Mouse (Mus musculus) limb, embryonic 10.5 days (tissue): ENCODE measurements around the gene Coro1c. TPM values are rescaled to one million over a fixed set of nuclear protein-coding genes. Genes with fewer than 3 reads are reported as not detected.

Experiments
- DNase-seq: peaks from one replicate; pipeline ENCODE4 v3.0.0-alpha.2; 2017; ENCODE audit warnings: low spot score
- H3K27ac ChIP-seq: fragments of 300-500 bp; sonication (generic); 2 replicates; pipeline ENCODE4 v1.5.1; 2016; ENCODE audit warnings: mild to moderate bottlenecking
- H3K27me3 ChIP-seq: fragments of 300-500 bp; sonication (generic); 2 replicates; pipeline ENCODE4 v1.6.1; 2016; ENCODE audit warnings: low read depth, mild to moderate bottlenecking; ENCODE audit not compliant: poor library complexity, severe bottlenecking
- H3K36me3 ChIP-seq: fragments of 300-500 bp; sonication (generic); 2 replicates; pipeline ENCODE4 v1.6.1; 2016; ENCODE audit warnings: mild to moderate bottlenecking, moderate library complexity
- H3K4me1 ChIP-seq: fragments of 300-500 bp; sonication (generic); 2 replicates; pipeline ENCODE4 v1.6.1; 2016
- H3K4me3 ChIP-seq: fragments of 300-500 bp; sonication (generic); 2 replicates; pipeline ENCODE4 v1.5.1; 2016; ENCODE audit warnings: mild to moderate bottlenecking, moderate library complexity
- H3K9me3 ChIP-seq: fragments of 300-500 bp; sonication (generic); replicated peaks from 2 replicates; pipeline ENCODE4 v1.6.1; 2016; ENCODE audit warnings: mild to moderate bottlenecking
- WGBS: fragments of 180-500 bp; shearing (Covaris S2); methylation state at CpG from one replicate; pipeline ENCODE4 v1.1.7; 2016; 5-methylcytosine and 5-hydroxymethylcytosine counted together
- polyA plus RNA-seq: library from polyadenylated mRNA; unstranded; fragments of >200 nt; fragmentation: Nextera tagmentation; extraction: Ambion mirVana; gene quantifications from 2 replicates; pipeline ENCODE4 v1.2.1, GENCODE M21; 2016

Gene Coro1c
- polyA plus RNA-seq, 1 experiment from 2014 or later = 129 TPM

DNA sequence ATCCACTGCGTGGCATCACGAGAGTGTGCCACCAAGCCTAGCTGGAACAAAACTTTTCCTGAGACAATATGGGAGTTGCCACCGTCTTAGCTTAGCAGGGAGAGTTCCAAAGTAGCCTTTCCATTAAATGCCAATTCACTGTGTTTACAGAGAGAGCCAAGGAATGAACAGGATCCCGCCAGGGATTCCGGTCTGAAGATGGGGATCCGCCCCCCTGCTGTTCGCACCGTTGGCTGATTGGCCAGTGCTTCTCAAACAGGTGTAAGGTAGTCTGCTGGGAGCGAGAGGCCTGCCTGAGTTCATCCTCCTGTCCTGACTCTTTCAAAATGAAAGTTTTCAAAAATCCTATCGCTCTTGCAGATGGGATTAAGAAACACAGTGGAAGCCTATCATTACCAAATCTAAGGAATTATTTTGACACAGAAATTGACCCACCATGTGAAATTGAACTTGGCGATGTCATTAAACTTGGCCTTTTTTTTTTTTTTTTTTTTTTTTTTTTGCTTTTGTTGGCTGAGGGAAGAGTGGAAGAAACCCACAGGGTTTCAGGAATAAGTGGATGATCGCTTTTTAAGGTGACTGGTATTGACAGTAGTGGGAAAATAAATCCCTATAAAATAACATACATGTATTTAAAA lies 30.8 kb upstream of the Coro1c start:
- no peak for DNase-seq
- Histone ChIP-seq H3K27me3 (no peaks in the 10 kb centered on the region), H3K27ac (no peak overlapping the region), H3K36me3 (peaks cover 54% of the 10 kb centered on the region), H3K4me3 (no peak overlapping the region), H3K4me1 (0 out of 2 replicates have a peak, but pooled peaks cover 7% of the 10 kb centered on the region), H3K9me3 (no peaks in the 10 kb centered on the region)
- WGBS = 47% methylated on average over 12 of the region's 12 CpGs

DNA sequence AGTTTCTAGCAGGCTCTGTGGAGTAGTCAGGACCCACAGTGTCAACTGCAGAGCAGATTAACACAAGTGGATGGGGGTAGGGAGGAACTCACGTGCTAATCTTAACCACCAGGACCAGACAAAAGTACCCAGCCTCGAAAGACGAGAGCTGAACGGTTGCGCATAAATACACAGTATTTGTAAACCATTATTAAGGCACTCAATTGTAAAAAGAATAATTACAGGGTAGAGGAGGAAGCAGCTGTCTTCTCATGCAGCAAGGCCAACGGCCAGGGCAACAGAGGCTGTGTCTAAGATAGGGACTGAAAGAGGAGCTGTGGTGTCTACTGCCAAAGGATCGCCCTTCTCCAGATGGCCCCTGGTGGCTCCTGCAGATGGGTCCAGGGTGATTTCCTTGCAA lies 29.1 kb upstream of the Coro1c start:
- 82% methylated on average over 7 of the region's 7 CpGs for WGBS

DNA sequence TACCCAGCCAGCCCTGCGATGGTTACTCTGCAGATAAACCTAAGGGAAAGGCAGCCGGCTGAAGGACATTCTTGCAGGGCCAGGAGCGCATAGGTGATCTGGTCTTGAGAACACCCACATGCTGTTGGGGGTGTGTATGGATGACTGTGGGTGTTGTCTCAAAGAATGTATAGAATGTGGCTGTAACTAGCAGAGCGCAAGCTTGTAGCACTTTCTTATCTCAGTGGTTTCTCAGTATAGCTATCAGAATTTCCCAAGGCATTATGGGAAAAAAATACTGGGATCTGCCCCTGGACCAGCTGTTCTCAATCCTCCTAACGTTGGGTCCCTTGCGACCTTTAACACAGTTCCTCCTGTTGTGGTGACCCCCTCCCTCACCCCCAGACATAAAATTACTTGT lies 25.3 kb upstream of the Coro1c start:
- WGBS = 81% methylated on average over 6 of the region's 6 CpGs
- no peaks in the 10 kb centered on the region for H3K9me3 ChIP-seq
- H3K27ac ChIP-seq = no peak overlapping the region
- H3K4me3 ChIP-seq = no peak overlapping the region
- peaks cover 22% of the 10 kb centered on the region for H3K4me1 ChIP-seq
- H3K27me3 ChIP-seq = no peaks in the 10 kb centered on the region
- H3K36me3 ChIP-seq = peaks cover 8% of the 10 kb centered on the region; the same call in 1 of the 2 replicates
- no peak for DNase-seq

More for the DNA sequence above, 29.1 kb upstream of the Coro1c start:
- Histone ChIP-seq H3K27ac (no peak overlapping the region), H3K4me3 (no peak overlapping the region), H3K4me1 (0 out of 2 replicates have a peak, but pooled peaks cover 7% of the 10 kb centered on the region), H3K9me3 (no peaks in the 10 kb centered on the region), H3K36me3 (peaks cover 37% of the 10 kb centered on the region), H3K27me3 (no peaks in the 10 kb centered on the region)
- no peak for DNase-seq

DNA sequence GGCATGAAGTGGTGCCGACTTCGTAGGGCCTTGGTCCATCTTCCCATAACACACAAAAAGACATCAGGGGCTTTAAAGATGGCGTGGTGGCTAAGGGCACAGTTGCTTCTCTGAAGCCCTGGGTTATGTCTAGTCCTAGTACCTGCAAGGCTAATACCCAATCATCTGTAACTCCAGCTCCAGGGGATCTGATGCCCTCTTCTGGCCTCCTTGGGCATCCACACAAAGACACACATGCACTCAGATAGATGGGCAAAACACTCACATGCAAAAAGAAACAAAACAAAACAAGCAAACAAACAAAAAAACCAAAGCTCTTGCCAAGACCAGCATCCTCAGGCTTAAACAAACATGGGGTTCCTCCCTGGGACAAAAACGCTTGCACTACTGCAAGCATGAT lies 24.9 kb upstream of the Coro1c start:
- H3K36me3 ChIP-seq = peaks cover 4% of the 10 kb centered on the region; the same call in 1 of the 2 replicates
- H3K4me1 ChIP-seq = peaks cover 22% of the 10 kb centered on the region
- DNase-seq = no peak
- no peak overlapping the region for H3K27ac ChIP-seq
- no peaks in the 10 kb centered on the region for H3K9me3 ChIP-seq
- no peak overlapping the region for H3K4me3 ChIP-seq
- no peaks in the 10 kb centered on the region for H3K27me3 ChIP-seq
- WGBS = 81% methylated on average over 4 of the region's 4 CpGs

DNA sequence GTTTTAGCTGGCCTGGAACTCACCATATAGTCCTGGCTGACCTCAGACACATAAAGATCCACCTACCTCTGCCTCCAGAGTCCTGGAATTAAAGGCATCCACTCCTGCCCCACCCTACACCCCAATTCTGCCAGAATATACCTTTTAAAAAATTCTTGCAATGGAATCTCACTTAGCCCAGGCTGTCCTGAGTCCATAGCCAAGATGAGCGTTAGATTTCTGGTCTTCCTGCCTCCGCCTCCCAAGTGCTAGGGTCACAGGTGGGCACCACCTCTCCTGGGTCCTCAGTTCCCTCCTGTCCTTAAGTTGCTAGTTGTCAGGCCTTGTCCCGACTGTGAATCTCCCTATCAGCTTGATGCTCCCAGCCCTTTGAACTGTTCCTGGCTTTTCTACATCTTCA lies 23.8 kb upstream of the Coro1c start:
- no peaks in the 10 kb centered on the region for H3K36me3 ChIP-seq
- no peak overlapping the region for H3K27ac ChIP-seq
- DNase-seq = no peak
- no peak overlapping the region for H3K4me3 ChIP-seq
- H3K9me3 ChIP-seq = no peaks in the 10 kb centered on the region
- H3K4me1 ChIP-seq = peaks cover 22% of the 10 kb centered on the region
- 79% methylated on average over 3 of the region's 3 CpGs for WGBS
- H3K27me3 ChIP-seq = no peaks in the 10 kb centered on the region

DNA sequence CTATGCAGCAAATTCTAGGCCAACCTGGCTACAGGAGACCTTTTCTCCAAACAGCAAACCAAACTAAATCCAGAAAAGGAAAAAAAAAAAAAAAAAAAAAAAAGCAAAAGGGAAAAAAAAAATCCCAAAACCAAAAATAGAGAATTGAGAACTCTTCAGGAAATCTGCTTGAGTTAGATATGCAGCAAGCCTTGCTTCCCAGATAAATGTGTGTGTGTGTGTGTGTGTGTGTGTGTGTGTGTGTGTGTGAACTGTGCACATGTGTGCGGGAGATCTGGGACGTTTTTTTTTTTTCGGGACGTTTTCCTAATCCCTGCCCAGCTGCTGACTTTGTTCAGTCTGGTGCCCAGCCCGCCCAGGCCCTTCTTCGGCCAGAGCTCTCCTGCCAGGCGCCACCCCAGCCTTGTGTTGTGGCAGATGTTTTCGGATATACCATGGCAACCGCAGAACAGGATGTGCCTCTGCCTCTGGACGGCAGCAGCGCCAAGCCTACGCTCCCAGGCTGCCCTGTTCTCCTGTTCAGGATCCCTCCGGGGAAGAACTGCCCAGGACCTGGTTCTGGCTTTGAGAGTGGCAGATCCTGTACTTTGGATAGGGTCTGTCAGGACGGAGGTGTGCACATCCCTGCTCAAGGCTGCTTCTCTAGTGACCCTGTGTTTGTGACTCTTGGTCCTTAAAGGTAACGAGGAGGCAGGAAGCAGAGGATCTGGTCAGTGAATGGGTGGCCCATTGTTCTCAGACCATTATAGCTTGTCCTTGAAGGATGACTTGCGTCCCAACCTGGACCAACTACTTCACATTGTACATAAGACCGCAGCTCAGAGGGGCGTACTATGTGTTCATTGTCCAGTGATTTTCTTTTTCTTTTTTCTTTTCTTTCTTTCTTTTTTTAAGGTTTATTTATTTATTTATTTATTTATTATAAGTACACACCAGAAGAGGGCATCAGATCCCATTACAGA lies 22.4 kb upstream of the Coro1c start:
- Histone ChIP-seq H3K9me3 (no peaks in the 10 kb centered on the region), H3K36me3 (no peaks in the 10 kb centered on the region), H3K4me3 (no peak overlapping the region), H3K27me3 (no peaks in the 10 kb centered on the region), H3K27ac (peak overlapping the region; percentile 82), H3K4me1 (peaks cover 26% of the 10 kb centered on the region)
- 53% methylated on average over 18 of the region's 18 CpGs for WGBS
- DNase-seq = peak; percentile 71

DNA sequence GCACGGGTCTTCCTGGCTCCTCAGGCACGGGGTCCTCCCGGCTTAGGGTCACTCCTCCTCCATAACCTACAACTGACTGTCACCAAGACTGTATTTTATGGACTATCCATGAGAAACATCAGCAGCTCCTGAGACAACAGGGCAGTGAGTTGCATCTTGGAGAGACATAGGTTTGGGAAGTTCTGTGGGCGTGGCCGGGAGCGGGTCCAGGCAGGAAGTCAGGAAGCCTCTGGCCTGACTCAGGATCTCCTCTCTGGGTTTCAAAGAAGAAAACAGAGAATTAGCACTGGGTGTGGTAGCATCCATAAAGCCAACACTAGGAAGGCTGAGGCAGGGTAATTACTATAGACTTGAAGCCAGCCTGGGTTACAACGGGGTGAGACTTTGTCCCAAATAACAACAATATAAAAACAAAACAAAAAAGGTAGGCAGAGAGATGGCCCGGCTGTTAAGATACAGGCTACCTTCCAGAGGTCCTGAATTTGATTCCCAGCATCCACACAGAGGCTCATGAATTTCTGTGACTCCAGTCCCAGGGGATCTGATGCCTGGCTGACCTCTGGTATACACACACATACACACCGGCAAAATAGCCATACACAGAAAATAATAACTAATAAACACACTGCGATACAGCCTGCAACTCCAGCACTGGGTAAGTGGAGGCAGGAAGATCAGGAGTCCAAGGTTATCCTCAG lies 21.5 kb upstream of the Coro1c start:
- H3K27me3 ChIP-seq = no peaks in the 10 kb centered on the region
- no peak for DNase-seq
- H3K4me1 ChIP-seq = peaks cover 26% of the 10 kb centered on the region
- H3K9me3 ChIP-seq = no peaks in the 10 kb centered on the region
- H3K27ac ChIP-seq = 0 out of 2 replicates have a peak overlapping the region, but pooled peaks have one; percentile 4
- no peak overlapping the region for H3K4me3 ChIP-seq
- no peaks in the 10 kb centered on the region for H3K36me3 ChIP-seq
- WGBS = 50% methylated on average over 10 of the region's 10 CpGs

DNA sequence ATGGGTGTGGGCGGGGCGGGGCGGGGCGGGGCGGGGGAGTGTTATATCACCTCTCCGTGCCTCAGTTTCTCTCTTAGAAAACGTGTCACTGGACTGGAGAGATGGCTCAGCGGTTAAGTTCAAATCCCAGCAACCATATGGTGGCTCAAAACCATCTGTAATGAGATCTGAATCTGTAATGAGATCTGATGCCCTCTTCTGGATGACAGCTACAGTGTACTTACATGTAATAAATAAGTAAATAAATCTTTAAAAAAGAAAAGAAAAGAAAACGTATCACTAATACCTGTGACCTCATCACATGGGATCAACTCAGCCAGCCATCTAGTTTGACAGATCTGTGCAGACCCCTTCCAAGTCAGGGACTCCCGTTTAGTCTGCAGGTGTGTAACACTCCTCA lies 21.0 kb upstream of the Coro1c start:
- H3K4me1 ChIP-seq = peaks cover 24% of the 10 kb centered on the region
- H3K27me3 ChIP-seq = no peaks in the 10 kb centered on the region
- no peak overlapping the region for H3K4me3 ChIP-seq
- 64% methylated on average over 10 of the region's 10 CpGs for WGBS
- no peak for DNase-seq
- no peak overlapping the region for H3K27ac ChIP-seq
- no peaks in the 10 kb centered on the region for H3K36me3 ChIP-seq
- H3K9me3 ChIP-seq = no peaks in the 10 kb centered on the region

DNA sequence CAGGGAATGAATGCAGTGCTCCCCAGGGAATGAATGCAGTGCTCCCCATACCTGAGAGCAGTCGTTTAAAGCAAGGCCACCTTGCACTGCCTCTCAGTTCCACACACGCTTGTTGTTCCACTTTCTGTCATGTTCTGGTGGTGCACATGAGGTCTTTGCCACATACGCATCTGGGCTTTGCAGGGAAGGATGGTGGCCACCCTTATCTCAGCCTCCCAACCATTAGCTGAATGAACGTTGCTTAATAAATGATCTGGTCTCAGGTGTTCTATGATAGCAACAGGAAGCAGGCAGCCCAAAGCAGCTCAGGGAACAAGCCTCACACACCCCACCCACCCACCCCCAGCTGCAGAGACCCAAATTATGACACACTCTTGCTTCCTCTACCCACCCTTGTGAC lies 16.1 kb upstream of the Coro1c start:
- WGBS = 91% methylated on average over 4 of the region's 4 CpGs
- no peaks in the 10 kb centered on the region for H3K27me3 ChIP-seq
- DNase-seq = no peak
- H3K4me3 ChIP-seq = no peak overlapping the region
- no peaks in the 10 kb centered on the region for H3K9me3 ChIP-seq
- no peaks in the 10 kb centered on the region for H3K36me3 ChIP-seq
- no peak overlapping the region for H3K27ac ChIP-seq
- peaks cover 23% of the 10 kb centered on the region for H3K4me1 ChIP-seq

DNA sequence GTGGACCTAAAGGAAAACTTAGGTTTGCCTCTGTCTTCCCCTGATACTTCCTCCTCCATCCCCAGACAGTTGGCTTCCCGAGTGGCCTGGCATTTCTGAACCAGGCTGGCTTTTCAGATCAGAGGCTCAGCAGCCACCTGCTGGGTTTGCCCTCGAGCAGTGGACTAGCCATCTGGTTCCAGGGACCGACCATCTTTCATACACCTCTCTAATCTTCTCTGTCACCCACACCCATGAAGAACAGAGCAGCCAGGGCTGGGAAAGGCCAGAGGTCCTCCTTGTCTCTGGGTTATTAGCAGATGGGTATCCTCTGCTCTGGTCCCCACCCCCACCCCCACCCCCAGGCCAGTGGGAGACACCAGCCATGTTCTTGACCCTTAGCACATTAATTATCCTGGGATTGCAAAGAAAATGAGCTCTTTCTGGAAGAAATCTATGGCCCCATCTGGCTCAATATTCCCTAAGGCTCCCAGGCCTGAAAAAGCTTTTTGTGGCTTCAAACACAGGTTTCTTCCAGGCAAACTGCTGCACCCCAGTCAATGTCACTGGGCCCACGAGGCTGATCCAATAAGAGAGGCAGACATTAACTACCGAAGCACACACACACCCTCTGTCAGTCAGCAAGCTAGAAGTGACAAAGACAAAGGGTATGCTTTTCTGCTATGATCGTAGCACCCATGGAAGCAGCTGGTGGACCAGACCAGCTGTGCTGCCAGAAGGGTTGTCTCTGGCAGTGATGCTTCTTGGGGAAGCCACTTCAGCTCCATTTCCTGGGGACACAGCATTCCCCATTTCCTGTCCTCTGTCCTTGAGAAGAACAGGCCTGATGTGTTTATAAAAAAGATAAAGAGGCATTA lies 13.0 kb upstream of the Coro1c start:
- no peak for DNase-seq
- no peaks in the 10 kb centered on the region for H3K27me3 ChIP-seq
- H3K9me3 ChIP-seq = no peaks in the 10 kb centered on the region
- no peaks in the 10 kb centered on the region for H3K36me3 ChIP-seq
- H3K4me1 ChIP-seq = peaks cover 37% of the 10 kb centered on the region
- peak overlapping the region; percentile 53; the same call in 1 of the 2 replicates for H3K27ac ChIP-seq
- no peak overlapping the region for H3K4me3 ChIP-seq
- 22% methylated on average over 6 of the region's 6 CpGs for WGBS

DNA sequence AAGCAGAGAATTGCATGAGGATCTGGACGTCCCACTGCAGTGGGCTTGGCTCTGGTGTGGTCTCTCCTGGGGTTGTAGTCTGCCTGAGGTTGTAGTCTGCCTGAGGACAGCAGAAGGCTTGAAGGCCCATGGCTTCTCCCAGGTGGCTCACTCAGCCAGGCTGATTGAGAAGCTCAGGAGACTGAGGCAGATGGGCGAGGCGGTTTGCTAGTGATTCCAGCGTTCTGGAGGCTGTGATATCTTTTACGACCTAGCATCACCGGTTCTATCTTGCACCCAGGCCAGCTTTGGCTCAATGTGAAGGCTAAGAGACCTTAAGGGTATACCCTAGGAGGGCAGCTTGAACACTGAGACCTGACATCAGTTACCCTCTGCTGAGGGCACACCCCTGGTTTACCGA lies 10.5 kb upstream of the Coro1c start:
- no peaks in the 10 kb centered on the region for H3K27me3 ChIP-seq
- peak overlapping the region; percentile 64 for H3K27ac ChIP-seq
- H3K9me3 ChIP-seq = no peaks in the 10 kb centered on the region
- H3K4me1 ChIP-seq = peaks cover 28% of the 10 kb centered on the region
- no peaks in the 10 kb centered on the region for H3K36me3 ChIP-seq
- 49% methylated on average over 7 of the region's 7 CpGs for WGBS
- DNase-seq = no peak
- H3K4me3 ChIP-seq = no peak overlapping the region

DNA sequence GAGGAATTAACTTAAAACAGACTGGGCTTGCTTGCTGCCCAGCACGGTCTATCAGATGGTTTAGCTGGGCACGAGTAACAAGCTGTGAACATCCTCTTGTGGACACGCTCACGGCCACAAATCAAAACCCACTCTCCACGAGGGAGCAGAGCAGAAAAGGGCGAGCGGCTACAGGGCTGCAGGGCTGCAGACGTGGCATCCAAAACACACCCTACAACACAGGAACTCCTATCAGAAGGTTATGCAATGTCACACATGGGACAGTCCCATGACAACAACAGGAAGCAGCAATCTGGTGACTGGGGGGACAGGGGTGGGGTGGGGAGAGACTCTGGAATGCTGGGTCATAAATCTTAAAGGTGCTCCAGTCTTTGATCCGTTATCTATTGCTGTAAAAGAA lies 10.1 kb upstream of the Coro1c start:
- H3K4me1 ChIP-seq = peaks cover 28% of the 10 kb centered on the region
- no peak overlapping the region for H3K4me3 ChIP-seq
- no peaks in the 10 kb centered on the region for H3K36me3 ChIP-seq
- peak; percentile 46 for DNase-seq
- no peaks in the 10 kb centered on the region for H3K27me3 ChIP-seq
- no peaks in the 10 kb centered on the region for H3K9me3 ChIP-seq
- WGBS = 20% methylated on average over 9 of the region's 9 CpGs
- H3K27ac ChIP-seq = peak overlapping the region; percentile 64
